Mouse (Mus musculus) kidney, adult 2 months (tissue): ENCODE measurements around the gene Myh1.

Source experiments
- CTCF ChIP-seq: fragments of 200-500 bp; conservative IDR thresholded peaks from 2 replicates; pipeline ENCODE4 v1.5.1; 2011; ENCODE audit warnings: low read depth, mild to moderate bottlenecking, control low read depth, low read length, moderate library complexity, mixed read lengths; ENCODE audit not compliant: insufficient read depth, insufficient read length
- POLR2A ChIP-seq: fragments of 200-500 bp; IDR thresholded peaks from one replicate; pipeline ENCODE4 v1.6.1; 2011; ENCODE audit warnings: low read depth, low read length, control low read depth

DNA sequence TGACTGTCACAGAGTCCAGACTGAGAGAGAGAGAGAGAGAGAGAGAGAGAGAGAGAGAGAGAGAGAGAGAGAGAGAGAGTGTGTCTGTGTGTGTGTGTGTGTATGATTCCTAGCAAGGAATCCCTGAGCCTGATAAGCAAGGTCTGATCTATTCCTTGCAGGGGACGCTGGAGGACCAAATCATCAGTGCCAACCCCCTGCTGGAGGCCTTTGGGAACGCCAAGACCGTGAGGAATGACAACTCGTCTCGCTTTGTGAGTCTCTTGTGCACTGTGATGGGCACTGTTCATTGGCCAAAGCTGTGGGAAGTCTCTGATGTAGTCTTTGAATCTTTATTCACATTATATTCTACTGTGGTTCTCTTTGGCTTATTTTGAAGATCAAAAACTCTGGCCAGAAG, 23.5 kb upstream of the Myh1 start:
- no peak for TF ChIP-seq CTCF
- no peak for TF ChIP-seq POLR2A
